Mouse (Mus musculus) MEL-GATA-1-ER (cell line): ENCODE data around the gene Caskin2.
"Not testable (repeated sequence)": the region's sequence is repeated elsewhere in the genome, so short reads cannot be mapped to it uniquely, and the experiment has no call there.

Source experiments
- DNase-seq: peaks from one replicate; pipeline ENCODE4 v3.0.0-alpha.2; 2012; ENCODE audit warnings: low read depth; ENCODE audit errors: extremely low read depth

The Caskin2 gene

GRCm38 (mm10) chr11:115765607-115766141 lies 47.8 kb downstream of the Caskin2 start:
- no peak for DNase-seq

DNA sequence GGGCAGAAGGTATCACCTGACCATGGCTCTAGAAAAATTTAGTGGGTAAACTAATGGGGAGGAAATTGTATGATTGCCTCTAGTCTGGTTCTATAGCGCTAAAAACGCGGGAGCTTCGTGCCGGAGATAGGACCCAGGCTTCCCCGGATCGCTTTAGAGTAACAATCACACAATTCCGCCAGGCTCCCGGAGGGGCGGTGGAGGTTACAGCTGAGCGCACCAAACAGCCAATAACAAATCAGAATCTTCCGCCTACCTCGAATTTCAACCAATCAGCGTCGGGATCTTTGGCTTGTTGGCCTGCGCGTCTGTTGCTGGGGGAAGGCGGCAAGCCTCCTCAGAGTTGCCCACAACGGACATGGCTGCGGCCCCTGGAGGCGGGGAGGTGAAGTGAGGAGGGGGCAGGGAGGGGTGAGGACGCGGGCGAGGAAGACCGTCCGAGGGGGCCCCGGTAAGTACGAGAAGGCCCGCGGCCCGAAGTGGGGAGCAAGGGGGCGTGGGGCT lies 48.3 kb downstream of the Caskin2 start, which contains the start of gene Tmem94:
TSS of gene Tmem94 (plus strand) at position 331 of the 504 bp plus-strand sequence.
- DNase-seq: peak; percentile 92

DNA sequence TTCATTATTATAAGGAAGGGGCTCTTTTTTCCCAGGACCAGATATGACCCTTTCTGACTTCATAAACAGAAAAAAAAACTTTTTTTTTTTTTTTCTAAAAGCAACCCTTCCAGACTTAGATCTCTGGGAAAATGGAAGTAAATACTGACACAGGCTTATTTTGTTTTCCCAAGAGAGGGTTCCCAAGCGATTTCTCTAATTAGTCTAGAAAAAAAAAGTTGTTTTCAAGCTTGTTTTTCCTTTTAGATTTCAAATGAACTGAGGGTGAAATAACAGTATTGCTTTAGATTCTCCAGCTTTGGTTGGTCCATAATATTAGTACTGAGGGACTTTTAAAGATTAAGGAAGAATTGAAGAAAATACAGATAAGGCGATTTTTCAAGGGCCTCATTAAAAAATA lies 48.7 kb downstream of the Caskin2 start:
- no peak for DNase-seq

DNA sequence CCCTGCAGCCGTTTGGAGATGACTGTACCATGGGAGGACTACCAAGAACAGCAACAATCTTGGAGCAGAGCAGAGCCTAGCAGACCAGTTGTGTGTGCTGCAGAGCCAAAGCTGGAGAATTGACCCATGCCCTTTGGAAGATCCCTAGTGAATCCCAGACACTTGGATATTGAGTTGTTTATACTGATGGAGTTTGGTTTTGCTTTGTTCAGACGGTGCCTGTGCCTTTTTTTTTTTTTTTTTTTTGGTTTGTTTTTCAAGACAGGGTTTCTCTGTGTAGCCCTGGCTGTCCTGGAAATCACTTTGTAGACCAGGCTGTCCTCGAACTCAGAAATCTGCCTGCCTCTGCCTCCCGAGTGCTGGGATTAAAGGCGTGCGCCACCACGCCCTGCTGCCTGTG lies 51.3 kb downstream of the Caskin2 start:
- DNase-seq: not testable (repeated sequence)

DNA sequence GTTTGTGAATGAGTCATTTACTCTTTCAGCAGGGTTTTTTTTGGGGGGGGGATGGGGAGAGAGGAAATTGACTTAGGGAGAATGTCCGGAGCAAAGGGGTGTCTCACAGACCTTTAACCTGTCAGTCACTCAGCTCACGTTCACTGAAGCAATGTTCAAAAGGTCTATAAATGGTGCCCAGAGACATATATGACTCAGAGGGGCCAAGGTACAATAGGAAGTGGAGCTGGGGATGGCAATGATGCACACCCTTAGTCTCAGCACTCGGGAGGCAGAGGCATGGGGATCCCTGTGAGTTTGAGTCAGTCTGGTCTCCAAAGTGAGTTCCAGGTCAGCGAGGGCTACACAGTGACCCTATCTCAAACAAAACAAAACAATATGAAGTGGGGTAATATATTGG lies 60.0 kb downstream of the Caskin2 start:
- no peak for DNase-seq

GRCm38 (mm10) chr11:115752653-115753052 lies 60.8 kb downstream of the Caskin2 start:
- no peak for DNase-seq

DNA sequence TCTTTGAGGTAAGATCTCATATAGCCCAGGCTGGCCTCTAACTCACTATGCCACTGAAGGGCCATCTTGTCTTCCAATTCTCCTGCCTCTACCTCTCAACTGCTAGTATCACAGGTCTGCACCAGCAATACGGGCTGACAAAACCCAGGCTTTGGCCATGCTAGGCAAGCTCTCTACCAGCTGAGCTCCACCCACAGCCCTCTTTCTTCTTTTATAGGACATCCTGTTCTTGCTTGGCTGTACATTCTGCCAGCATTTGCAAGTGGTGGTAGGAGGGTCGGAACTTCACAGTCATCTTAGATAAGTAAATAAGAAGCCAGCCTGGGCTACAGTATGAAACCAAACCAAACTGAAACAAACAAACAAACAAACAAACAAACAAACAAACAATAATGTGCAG lies 61.7 kb downstream of the Caskin2 start:
- no peak for DNase-seq

GRCm38 (mm10) chr11:115749834-115750233 lies 63.6 kb downstream of the Caskin2 start:
- DNase-seq: no peak
